Mouse (Mus musculus) CH12.LX (cell line): Measurements from ENCODE around the gene Irak4.

ENCODE experiments used
- CHD2 ChIP-seq: IDR thresholded peaks from 2 replicates; pipeline ENCODE4 v1.6.1; 2011; ENCODE audit warnings: low read length, improper control_type of control experiment
- CTCF ChIP-seq, 2 experiments: IDR thresholded peaks in 1 of 2; conservative IDR thresholded peaks in 1 of 2; 2 replicates each; pipeline ENCODE4 v1.5.1; 2011 to 2012; ENCODE audit warnings: low read depth in 2 of 2, low read length in 2 of 2, improper control_type of control experiment in 1 of 2, inconsistent platforms in 1 of 2, mild to moderate bottlenecking in 1 of 2, moderate library complexity in 1 of 2
- HCFC1 ChIP-seq: IDR thresholded peaks from 2 replicates; pipeline ENCODE4 v1.6.1; 2012; ENCODE audit warnings: low read depth, mild to moderate bottlenecking, inconsistent platforms, low read length, improper control_type of control experiment
- JUN ChIP-seq: IDR thresholded peaks from 2 replicates; pipeline ENCODE4 v1.6.1; 2011; ENCODE audit warnings: low read depth, mild to moderate bottlenecking, low read length, improper control_type of control experiment, moderate library complexity; ENCODE audit not compliant: insufficient read depth
- JUND ChIP-seq: conservative IDR thresholded peaks from 2 replicates; pipeline ENCODE4 v1.6.1; 2011; ENCODE audit warnings: low read depth, low read length, improper control_type of control experiment
- POLR2A ChIP-seq: IDR thresholded peaks from 2 replicates; pipeline ENCODE4 v1.6.1; 2011; ENCODE audit warnings: low read depth, mild to moderate bottlenecking, improper control_type of control experiment, low read length
- USF1 ChIP-seq: IDR thresholded peaks from 2 replicates; pipeline ENCODE4 v1.6.1; 2014; ENCODE audit warnings: low read depth, mild to moderate bottlenecking, inconsistent platforms, low read length, improper control_type of control experiment

DNA sequence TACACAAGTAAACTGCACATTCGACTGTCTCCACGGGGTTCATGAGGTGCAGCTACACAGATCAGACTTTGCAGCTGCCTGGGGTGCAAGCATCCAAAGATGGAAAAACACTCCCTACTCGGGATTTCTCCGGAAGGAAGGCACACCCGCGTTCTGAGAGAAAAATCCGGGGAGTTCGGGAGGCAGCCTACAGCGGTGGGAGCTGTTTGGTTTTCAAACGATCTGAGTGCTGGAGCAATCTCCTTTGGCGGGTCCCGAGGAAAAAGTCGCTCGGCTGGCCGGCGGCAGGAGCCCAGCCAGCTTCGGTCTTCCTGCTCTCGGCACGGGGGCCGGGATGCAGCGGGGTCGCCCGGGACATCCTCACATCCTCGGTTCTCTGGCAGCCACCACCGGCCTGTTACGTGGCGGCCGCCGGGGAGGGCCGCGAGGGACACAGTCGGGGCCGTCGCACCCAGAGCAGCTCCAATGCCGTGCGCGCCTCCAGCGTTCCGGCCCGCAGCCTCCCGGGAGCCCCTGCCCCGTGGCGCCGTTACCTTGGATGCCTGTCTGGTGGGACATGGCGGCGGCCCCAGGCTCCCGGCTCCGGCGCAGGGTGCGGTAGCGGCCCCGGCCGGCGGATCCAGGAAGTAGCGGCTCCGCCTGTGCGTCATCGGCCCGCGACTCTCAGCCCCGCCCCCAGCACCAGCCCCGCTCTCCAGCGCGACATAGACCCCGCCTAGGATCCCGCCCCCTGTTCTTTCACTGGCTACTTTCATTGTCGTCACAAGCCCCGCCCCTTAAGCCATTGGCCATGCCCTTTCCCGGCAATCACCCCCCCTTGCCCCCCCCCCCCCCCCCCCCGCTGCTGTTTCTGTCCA is 46.0 kb downstream of the Irak4 start, which contains the start of gene Twf1:
- TF ChIP-seq HCFC1, result peak; percentile 89
- no peak for TF ChIP-seq CTCF (conservative IDR thresholded peaks at IDR 0.05 in 1 of 2, IDR thresholded peaks at IDR 0.05 in 1 of 2; ENCODE audit: low read depth in 2 of 2, low read length in 2 of 2)
- no peak for TF ChIP-seq JUN
- peak; percentile 12; the same call in 1 of the 2 replicates for TF ChIP-seq USF1
- no peak for TF ChIP-seq JUND
- TF ChIP-seq CHD2, result peak; percentile 62
- TF ChIP-seq POLR2A, result peak; percentile 83
